Mouse (Mus musculus) retina, postnatal 1 day (tissue): ENCODE data around the gene Tmem54.

ENCODE experiments used
- DNase-seq: peaks from one replicate; pipeline ENCODE4 v3.0.0-alpha.2; 2012

The Tmem54 gene

DNA sequence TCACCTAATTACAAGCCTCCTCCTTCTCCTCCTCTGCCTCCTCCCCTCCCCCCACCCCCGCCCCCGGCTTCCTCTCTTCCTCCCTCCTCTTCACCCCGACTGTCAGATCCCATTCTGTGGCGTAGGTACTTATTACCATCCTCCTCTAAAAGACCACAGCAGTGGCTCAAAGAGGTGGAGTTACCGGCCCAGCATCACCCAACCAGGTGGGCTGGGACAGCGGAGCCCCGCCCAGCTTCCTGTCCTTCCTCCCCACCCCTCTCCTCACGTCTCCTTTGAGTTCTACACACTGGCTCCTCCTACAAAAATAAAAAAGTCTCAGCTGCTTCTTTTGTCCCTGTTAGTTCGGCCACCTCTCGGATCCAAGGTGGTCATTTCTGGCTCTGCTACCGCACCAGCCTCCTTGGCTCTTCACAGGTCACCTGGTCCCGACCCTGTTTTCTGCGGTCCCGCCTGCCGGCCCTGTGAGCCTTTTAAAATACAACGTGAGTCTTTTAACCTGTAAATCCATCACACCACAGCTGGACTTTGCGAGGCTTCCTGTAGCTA, 25.5 kb downstream of the Tmem54 start:
- no peak for DNase-seq

DNA sequence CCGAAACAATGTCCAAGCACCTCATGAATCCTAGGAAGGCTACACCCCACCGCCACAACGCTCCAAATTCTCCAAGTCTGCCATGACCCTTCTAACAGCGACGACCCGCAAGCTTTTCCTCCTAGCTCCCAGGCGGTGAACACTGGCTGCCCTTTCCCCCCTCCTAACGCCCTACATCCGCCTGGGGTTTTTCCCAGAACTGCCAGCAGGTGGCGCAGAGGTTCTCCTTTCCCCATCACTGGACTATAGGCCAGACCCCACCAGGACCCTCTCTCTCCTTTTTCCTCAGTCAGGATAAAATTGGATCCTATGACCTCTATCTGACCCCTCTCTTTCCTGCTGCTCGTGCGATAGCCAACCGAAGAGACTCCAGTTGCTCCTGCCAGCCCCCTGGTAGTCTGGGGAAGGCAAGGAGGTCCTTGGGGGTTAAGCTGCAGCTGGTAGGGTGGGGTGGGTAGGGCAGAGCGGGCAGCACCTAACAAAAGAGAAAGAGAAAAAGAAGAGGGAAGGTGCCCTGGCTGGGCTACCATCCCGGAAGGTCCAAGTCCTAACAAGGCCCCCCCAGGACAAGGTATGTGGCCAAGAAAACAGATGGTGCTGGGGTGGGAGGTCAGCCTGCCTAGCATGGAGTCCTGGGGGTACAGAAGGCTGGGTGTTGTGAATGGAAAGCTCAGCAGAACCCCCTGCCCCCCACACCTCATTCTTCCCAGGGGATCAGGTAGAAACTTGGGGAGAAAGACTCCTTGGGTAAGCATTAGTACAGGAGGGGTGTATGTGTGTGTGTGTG, 29.6 kb downstream of the Tmem54 start:
- peak; percentile 94 for DNase-seq

DNA sequence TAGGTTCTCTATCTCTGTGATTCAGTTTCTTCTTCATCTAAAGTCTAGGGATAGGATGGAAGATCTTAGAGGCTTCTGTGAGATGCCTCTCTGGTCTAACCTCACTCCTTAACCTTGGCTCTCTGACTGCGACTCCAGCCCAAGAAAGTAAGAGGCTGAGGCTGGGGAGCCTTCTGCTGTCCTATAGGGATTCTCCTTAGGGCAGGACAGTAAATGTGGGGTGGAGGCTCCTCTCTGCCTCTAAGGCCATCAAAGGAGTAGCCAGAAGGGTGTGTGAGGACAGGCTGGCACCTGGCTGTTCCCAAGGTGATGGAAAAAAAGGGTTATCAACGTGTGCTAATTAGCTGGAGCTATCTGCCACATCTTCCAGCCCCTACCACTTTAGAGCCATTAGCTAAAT, 30.3 kb downstream of the Tmem54 start:
- DNase-seq = no peak

DNA sequence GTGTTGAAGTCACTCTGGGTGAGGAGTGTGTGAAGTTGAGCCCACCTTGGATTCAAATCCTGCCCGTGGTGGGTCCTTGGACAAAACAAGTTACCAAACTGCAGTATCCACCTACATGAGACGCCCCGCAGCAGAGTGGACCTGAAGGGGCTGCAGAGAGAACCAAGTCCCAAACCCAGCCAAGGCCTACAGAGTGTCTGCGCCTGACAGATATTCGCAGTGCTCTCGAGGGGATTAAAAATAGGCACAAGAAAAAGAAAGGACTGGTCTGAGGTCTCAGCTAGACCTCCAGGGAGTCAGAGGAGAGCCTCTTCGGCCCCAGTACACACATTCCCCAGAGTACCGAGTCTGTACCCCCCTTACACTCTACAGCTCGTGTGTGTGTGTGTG, 30.8 kb downstream of the Tmem54 start:
- no peak for DNase-seq

DNA sequence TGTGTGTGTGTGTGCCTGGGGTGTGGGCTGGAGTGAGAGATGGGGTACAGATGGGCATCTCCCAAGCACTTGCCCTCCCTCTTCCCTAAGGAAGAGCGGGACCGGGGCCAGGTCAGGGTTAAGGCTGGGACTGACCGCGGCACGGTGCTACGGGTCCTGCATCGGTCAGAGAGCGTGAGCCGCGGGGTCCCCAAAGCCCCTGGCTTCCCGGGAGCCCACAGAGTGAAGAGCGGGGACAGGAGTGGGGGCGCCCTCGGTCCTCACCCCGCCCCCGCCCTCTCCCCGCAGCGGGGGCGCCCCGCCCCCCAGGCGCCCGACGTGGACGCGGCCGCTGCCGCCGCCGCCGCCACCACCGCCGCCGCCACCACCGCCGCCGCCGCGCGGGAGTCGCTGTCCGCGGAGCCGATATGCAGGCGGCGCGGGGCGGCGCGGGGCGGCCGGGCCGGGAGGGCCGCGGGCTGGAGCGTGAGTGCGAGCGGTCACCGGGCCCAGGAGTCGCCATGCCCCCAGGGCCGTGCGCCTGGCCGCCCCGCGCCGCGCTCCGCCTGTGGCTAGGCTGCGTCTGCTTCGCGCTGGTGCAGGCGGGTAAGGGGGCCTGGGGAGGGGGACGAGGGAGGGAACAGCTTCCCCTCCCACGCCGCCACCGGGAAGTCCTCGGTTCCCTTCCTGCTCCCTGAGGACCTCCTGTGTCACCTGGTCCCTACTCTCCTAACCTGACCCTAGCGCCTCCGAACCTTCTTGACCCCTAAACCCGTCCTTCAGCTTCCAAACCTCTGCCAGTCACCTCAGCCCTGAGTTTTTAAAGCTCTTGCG, 31.4 kb downstream of the Tmem54 start, which contains the start of gene Fndc5:
Gene Fndc5, plus strand, starts transcription at position 421 of the 813 bp plus-strand sequence.
- DNase-seq = peak; percentile 66

DNA sequence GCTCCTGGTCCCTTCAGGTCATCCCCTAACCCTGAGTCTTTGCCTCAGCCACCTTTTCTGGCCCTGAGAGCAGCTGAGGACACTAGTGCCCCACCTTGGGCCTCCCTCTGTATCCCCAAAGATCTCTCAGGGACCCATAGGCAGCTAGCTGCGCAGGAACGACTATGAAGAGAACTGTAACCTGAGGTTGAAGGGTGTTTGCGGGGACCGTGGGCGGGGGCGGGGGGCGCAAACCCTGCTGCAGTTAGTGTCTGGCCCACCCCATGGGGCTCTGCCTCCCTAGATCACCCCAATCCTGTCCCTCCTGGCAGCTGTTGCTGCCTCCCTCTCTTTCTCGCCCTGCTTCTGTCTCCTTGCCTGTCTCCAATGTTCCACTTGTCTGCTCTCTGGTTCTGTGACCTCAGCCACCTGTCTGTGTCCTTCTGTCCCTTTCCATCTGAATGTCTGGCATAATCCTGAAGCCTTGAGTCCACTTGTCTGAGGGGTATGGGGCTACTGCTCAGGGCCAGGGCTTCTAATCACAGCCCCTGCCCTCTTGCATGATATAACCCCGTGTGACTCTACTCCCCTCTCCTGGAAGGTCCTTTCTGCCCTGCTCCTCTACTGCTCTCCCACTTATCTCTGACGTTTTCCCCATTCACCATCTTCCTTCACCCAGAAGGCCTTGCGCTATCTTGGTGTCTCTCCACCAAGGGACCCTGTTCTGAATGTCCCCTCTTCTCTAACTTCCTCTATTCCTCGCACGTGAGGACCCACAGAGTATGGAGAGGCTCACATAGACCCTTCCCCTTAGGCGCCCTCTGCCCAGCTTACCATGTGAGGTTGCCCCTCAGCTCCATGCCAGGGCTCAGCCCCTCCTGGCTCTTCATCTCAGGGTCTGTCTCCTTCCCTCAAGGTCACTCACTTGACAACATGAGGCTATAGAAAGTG, 32.3 kb downstream of the Tmem54 start:
- no peak for DNase-seq

DNA sequence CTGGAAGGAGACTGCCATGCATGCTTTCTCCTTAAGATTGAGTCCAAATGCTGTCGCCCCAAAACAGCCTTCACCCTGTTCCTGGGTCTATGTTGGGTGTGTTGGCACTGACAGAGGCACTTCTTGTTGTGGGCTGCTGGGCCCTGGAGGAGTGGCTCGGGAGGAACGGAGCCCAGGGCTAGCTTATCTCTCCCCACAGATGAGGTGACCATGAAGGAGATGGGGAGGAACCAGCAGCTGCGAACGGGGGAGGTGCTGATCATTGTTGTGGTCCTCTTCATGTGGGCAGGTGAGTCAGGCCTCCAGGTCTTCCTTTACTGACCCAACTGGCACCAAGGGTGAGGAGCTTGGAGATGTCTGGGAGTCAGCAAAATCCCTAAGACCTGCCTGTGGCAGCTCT, 34.3 kb downstream of the Tmem54 start:
- no peak for DNase-seq

DNA sequence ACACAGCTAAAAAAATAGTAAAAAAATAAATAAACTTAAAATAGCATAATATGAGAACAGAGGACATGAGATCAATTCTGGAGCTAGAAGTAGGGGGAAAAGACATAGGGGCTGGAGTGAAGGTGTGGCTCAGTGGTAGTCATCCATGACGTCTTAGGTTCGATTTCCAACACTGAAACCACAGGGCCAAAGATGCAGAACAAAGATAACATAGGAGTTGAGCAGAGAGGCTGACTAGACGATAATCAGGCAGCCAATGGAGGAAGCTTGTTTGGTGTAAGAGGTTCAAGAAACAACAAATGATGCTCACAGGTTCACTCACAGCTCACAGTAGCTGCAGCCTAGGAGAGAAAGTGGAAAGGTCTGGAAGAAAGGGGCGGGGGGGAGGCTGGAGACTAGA, 35.5 kb downstream of the Tmem54 start:
- DNase-seq = no peak

DNA sequence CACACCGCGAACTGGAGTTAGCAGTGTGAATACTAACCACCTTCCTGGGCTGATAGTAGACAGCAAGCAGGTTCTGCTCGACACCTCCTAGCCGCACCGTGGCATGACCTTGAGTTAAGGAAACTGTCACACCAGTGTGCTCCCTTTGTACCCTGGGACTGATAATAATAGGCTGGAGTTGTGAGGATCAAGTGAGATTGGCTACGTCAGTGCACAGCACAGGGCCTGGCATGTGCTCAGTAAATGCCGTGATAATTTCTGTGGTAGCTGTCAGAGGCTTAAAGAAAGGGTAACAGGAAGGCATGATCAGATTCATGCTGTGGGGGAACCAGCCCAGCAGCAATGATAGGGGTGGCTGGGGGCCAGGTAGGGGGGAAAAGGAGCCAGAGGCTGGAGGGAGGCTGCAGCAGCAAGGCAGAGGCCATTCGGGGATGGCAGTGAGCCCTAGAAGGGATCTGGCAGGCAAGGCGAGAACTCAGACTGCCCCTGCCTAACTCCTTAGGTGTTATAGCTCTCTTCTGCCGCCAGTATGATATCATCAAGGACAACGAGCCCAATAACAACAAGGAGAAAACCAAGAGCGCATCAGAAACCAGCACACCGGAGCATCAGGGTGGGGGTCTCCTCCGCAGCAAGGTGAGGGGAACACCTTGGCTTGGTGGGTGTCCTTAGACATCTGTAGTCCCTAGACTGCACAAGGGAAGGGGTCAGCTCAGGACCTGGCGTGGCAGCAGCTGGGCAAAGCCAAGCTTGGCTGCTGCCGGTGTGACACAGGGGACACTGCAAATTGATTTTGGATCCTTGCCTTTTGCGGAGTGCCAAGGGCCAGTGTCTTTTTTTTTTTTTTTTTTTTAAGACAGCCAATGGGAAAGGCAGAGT, 36.5 kb downstream of the Tmem54 start:
- DNase-seq = no peak

DNA sequence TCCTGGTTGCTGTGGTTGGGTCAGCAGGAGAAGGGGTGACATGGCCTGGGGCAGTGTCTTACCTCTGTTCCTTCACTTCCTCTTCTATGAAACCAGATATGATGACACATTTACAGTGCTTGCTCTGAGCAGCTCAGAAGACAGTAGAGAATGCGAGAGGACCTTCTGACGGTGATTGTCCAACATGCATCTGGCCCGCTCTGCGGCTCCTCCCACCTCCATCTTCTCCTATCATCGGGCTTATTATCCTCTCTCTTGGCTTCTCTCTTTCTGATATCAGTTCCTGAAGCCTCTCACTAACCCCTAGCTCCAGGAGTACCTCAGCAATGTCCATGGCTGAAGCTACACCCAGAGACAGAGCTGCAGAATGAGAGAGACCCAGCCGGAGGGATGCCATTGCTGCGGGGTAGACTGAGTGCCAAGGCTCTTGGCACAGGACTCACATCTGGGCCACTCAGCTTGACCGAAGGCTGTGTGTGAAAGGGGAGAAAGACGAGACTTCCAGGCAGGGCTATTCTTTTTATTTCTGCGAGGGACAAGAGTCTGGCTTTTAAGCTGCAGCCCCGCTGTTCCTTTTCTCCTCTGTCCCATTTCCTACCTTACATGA, 37.2 kb downstream of the Tmem54 start:
- no peak for DNase-seq

DNA sequence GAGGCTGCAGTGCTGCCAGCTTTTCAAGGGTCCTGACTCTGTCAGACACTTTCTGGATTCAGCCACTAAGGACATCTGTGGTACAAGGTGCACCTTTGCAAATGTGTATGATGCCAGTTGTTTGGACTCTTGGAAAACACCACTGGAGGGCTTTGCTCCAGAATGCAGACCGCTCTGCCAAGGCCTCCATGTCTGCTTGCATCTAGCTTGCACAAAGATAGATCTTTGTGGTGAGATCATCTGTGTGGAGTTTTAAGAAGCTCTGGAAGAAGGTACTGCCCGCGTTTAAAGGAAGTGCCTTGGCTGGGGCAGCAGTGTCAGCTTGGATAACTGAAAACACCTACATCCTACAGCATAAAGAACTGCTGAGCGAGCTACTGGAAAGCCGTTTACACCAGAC, 38.2 kb downstream of the Tmem54 start:
- no peak for DNase-seq

DNA sequence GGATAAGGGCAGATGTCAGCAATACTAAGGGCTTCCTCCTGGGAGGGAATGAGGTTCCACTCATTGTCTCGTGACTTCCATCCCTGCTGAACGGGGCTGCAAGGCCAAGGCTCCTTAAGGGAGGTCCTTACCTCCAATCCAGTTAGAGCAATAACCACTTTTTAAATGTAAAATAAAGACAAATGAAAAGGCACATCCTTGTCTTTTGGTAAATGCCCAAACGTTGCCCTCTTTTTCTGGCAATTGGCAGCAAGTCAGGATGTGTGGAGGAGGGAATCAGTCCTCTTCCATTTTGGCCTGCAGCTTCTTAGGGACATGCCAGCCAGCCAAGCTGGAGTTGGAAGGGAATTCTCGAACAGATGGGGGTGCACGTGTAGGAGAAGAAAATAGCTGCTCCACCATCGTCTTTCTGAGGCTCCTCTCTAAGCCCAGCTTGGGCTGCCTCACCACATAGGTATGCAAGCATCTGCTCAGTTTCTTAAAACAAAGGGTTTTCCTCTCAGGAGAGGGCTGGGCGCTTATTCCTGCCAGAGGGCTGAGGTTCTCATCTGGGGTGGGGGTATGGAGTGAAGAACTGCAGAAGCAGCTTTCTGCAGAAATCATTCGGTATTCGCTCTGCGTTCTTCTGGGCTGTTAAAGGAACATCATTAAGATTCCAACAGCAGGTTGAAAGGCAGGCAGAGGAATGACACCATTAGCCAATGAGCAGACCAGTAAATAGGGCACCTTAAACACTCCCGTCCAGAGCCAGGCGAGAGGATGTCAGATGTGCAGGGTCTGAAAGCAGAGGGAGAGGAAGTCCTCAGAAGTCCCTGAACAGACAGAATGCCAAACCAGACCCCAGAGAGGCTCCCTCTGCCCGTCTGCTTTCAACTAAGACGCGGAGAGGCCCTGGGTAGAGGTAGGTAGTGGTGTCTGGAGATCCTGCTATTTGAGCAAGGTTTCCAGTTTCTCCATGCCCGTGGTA, 39.3 kb downstream of the Tmem54 start:
- DNase-seq = no peak

DNA sequence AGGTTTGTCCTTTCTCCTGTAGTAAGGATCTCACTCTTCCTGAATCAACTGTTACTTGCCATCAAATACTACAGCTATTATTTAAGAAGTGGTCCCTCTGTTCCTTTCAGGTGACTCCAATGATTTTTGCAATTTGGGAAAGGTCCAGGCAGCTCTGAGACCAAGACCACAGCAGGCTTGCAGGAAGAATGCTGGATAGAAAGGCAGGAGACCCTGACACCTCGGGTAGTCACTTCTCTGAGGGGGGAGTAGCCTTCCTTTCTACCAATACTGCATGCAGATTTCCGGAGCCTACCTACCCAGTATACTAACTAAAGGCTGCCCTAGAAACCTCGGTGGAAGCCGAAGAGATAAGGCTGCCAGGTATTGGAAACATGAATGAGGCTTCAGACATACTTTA, 40.1 kb downstream of the Tmem54 start:
- DNase-seq = no peak

DNA sequence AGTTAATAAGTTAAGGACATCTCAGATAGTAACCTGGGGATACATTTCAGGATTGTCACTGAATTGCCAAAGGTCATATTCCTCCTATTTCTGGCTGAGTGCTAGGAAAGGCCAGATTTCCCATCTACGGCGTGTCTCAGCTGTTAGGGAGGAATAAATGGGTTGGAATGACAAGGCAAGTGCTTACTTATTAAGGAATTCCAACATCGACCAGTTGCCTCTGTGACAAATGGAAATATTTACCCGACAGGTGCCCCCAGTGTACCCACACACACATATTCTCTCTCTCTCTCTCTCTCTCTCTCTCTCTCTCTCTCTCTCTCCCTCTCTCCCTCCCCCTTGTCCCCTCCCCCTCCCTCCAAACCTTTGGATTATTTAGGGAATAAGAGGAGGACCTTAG, 40.6 kb downstream of the Tmem54 start:
- no peak for DNase-seq

DNA sequence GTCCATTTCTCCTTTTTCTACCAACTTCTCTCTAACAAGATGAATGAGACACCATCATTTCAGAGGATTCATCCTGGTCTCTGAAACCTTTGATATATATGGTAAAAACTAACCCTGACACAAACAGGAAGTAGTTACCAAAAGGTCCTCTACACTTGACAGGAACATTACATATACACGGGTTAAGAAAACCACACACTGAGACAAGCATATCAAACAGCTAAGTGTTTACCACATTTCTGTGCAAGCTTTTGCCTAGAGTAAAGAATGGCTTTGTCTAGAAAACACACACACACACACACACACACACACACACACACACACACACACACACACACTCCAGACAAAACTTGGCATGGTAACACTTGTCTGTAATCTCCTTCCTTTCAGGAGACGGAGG, 41.0 kb downstream of the Tmem54 start:
- no peak for DNase-seq

DNA sequence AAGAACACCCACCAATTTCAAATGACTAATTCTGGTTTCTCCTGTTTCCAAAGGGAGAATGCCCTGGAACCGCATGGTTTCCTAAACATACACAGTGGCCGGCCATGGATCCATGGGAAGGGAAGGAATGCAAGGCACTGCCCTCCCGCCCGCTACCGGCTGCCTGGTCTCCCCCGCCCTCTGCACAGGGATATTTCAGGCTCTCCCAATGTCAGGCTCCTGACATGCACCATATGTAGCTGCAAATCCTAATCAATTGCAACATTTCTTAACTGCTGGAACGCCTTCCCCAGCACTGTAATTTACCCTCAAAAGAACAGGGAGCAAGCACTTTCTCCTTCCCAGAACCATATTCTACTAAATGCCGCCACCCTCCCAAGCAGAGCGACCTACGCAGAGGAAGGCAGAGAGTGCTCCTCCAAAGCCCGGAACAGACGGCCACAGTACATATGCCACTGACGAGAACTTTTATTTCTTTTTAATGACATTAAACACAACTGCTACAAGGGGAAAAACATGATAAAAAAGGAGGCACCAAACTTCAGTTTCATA, 42.3 kb downstream of the Tmem54 start:
- no peak for DNase-seq

DNA sequence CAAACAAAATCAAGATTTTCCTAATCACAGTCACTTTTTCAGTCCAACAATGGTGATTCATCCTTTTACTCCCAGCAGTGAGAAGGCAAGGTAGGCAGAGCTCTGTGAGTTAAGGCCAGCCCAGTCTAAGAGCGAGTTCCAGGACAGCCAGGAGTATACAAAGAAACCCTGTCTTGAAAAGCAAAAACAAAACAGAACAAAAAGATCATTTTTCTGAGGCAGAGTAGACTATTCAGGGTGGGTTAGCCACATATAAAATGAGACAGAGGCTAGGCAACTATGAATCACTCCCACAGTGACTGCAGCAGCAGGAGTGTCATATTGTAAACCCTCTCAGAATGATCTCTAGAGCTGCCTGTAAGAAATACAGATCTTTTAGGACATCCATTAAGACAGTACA, 44.0 kb downstream of the Tmem54 start:
- no peak for DNase-seq

DNA sequence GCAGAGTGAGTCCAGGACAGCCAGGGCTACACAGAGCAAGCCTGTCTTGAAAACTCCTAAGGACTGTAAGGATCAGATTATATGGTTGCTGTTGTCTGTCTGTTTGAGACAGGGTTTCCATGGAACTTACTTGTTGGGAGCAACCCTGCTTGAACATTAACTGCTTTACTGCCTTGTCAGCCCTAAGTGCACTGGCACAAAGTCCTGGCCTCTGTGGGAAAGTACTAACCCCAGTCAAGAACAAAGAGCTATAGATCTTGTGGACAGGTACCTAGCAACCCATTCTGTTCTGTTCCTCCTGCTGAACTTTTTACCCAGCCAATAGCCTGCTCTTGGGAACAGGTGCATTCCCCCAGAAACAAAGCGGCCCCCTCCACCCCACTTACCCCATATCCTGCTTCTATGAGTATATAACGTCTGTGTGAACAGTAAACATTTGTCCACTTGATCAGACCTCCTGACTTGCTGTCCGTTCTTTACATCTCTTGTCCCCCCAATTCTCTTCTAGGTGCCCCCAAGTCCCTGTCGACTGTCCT, 46.0 kb downstream of the Tmem54 start:
- DNase-seq = no peak

DNA sequence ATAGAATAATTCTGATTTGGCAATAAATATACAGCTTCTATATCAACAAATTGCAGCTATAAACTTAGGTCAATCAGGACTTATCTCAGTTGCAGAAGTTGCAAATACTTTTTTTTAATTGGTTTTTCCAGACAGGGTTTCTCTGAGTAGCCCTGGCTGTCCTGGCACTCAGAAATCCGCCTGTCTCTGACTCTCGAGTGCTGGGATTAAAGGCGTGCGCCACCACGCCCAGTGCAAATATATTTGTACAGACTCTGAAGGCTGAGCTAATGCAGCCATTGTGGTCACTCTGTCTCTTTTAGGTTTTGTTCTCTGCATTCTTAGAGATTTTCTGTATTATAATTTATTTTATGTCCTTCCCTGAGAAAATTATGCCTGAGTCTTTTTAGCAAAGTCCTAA, 52.2 kb downstream of the Tmem54 start:
- DNase-seq = no peak

DNA sequence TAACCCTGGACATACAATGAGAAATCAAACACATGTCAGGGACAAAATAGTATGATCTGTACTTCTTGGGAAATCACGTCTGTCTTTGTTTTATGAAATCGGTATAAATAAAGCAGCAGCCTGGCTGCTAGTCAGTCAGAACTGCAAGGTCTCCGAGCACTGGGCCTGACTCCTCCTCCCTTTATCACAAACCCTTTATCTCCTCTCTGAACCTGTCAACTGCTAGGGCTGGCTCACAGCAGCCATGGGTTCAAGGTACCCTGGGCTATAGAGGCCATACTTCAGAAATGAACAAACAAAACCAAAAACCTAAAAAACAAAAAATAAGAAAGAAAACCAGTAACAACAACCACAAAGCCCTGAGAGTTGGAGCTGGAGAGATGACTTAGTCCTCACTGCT, 53.2 kb downstream of the Tmem54 start:
- DNase-seq = no peak
